Mouse (Mus musculus) MEL (cell line): Measurements from ENCODE around the gene Pcbp2. TPM values are rescaled to one million over a fixed set of nuclear protein-coding genes. Genes with fewer than 3 reads are reported as not detected.

Experiments
- DNase-seq: peaks from one replicate; pipeline ENCODE4 v3.0.0; 2011; ENCODE audit warnings: low read depth, low spot score
- H3K27ac ChIP-seq: 2 replicates; pipeline ENCODE4 v1.5.1; 2012; ENCODE audit warnings: low read depth, mild to moderate bottlenecking, control low read depth, low read length, moderate library complexity; ENCODE audit not compliant: control insufficient read depth
- H3K27me3 ChIP-seq, 2 experiments: fragments of 150-350 bp in 1 of 2; sonication (generic) in 1 of 2; 2 replicates each; pipeline ENCODE4 v1.6.1; 2012; ENCODE audit warnings: low read length in 2 of 2, mild to moderate bottlenecking in 2 of 2, improper control_type of control experiment in 1 of 2, moderate library complexity in 1 of 2; ENCODE audit not compliant: insufficient read depth in 2 of 2, control insufficient read depth in 1 of 2
- H3K36me3 ChIP-seq, 2 experiments: 2 replicates each; pipeline ENCODE4 v1.6.1; 2012 to 2014; ENCODE audit warnings: low read length in 2 of 2, improper control_type of control experiment in 1 of 2, inconsistent platforms in 1 of 2, mild to moderate bottlenecking in 1 of 2; ENCODE audit not compliant: insufficient read depth in 2 of 2, control insufficient read depth in 1 of 2
- H3K4me1 ChIP-seq, 2 experiments: fragments of 150-350 bp in 1 of 2; sonication (generic) in 1 of 2; 2 replicates each; pipeline ENCODE4 v1.6.1; 2012; ENCODE audit warnings: low read length in 2 of 2, improper control_type of control experiment in 1 of 2, mild to moderate bottlenecking in 1 of 2; ENCODE audit not compliant: insufficient read depth in 2 of 2, control insufficient read depth in 1 of 2
- H3K4me3 ChIP-seq, 2 experiments: fragments of 150-350 bp in 1 of 2; sonication (generic) in 1 of 2; 2 replicates each; pipeline ENCODE4 v1.5.1; 2012; ENCODE audit warnings: low read depth in 2 of 2, low read length in 2 of 2, mild to moderate bottlenecking in 2 of 2, moderate library complexity in 2 of 2, control low read depth in 1 of 2, improper control_type of control experiment in 1 of 2; ENCODE audit not compliant: control insufficient read depth in 1 of 2, insufficient read depth in 1 of 2
- H3K79me2 ChIP-seq: 2 replicates; pipeline ENCODE4 v1.6.1; 2012; ENCODE audit warnings: mild to moderate bottlenecking, low read length, moderate library complexity; ENCODE audit not compliant: control insufficient read depth, poor library complexity, insufficient read depth
- H3K9ac ChIP-seq: 2 replicates; pipeline ENCODE4 v1.6.1; 2012; ENCODE audit warnings: low read depth, mild to moderate bottlenecking, control low read depth, low read length, moderate library complexity; ENCODE audit not compliant: control insufficient read depth, poor library complexity, severe bottlenecking
- H3K9me3 ChIP-seq: fragments of 150-350 bp; sonication (generic); replicated peaks from 2 replicates; pipeline ENCODE4 v1.6.1; 2012; ENCODE audit warnings: mild to moderate bottlenecking, low read length, improper control_type of control experiment, moderate library complexity; ENCODE audit not compliant: insufficient read depth
- CTCF ChIP-seq, 3 experiments: IDR thresholded peaks in 2 of 3; conservative IDR thresholded peaks in 1 of 3; 2 replicates each; pipeline ENCODE4 v1.5.1; 2011 to 2012; ENCODE audit warnings: low read length in 3 of 3, low read depth in 2 of 3, mild to moderate bottlenecking in 2 of 3, improper control_type of control experiment in 1 of 3, inconsistent platforms in 1 of 3, mixed read lengths in 1 of 3, moderate library complexity in 1 of 3; ENCODE audit not compliant: control insufficient read depth in 1 of 3, insufficient read depth in 1 of 3, poor library complexity in 1 of 3, severe bottlenecking in 1 of 3
- ELF1 ChIP-seq: IDR thresholded peaks from 2 replicates; pipeline ENCODE4 v1.6.1; 2014; ENCODE audit warnings: low read depth, mild to moderate bottlenecking, inconsistent platforms, low read length, improper control_type of control experiment, moderate library complexity
- GATA1 ChIP-seq: IDR thresholded peaks from 2 replicates; pipeline ENCODE4 v1.6.1; 2011; ENCODE audit warnings: low read depth, low read length, improper control_type of control experiment
- KAT2A ChIP-seq: conservative IDR thresholded peaks from 2 replicates; pipeline ENCODE4 v1.6.1; 2012; ENCODE audit warnings: low read depth, low read length, improper control_type of control experiment, inconsistent platforms
- MAFK ChIP-seq: IDR thresholded peaks from 2 replicates; pipeline ENCODE4 v1.6.1; 2011; ENCODE audit warnings: low read depth, mild to moderate bottlenecking, low read length, improper control_type of control experiment, borderline replicate concordance
- MAZ ChIP-seq: IDR thresholded peaks from 2 replicates; pipeline ENCODE4 v1.6.1; 2012; ENCODE audit warnings: low read depth, mild to moderate bottlenecking, inconsistent platforms, low read length, improper control_type of control experiment
- MXI1 ChIP-seq: IDR thresholded peaks from 2 replicates; pipeline ENCODE4 v1.6.1; 2011; ENCODE audit warnings: mild to moderate bottlenecking, low read depth, low read length, improper control_type of control experiment
- RAD21 ChIP-seq: IDR thresholded peaks from 2 replicates; pipeline ENCODE4 v1.6.1; 2011; ENCODE audit warnings: mild to moderate bottlenecking, low read depth, low read length, improper control_type of control experiment
- SIN3A ChIP-seq: IDR thresholded peaks from 2 replicates; pipeline ENCODE4 v1.6.1; 2012; ENCODE audit warnings: low read length, improper control_type of control experiment, inconsistent platforms
- SMC3 ChIP-seq: IDR thresholded peaks from 2 replicates; pipeline ENCODE4 v1.6.1; 2011; ENCODE audit warnings: low read depth, low read length, improper control_type of control experiment
- ZC3H11A ChIP-seq: IDR thresholded peaks from 2 replicates; pipeline ENCODE4 v1.6.1; 2012; ENCODE audit warnings: low read depth, mild to moderate bottlenecking, inconsistent platforms, low read length, improper control_type of control experiment
- ZNF384 ChIP-seq: IDR thresholded peaks from 2 replicates; pipeline ENCODE4 v1.6.1; 2012; ENCODE audit warnings: low read depth, mild to moderate bottlenecking, inconsistent platforms, low read length, improper control_type of control experiment
- polyA plus RNA-seq, 2 experiments: library from polyadenylated mRNA; stranded (reverse) in 1 of 2; unstranded in 1 of 2; fragments of >175 nt in 1 of 2; fragments of >200 nt in 1 of 2; gene quantifications; 2 replicates each; pipeline versions ENCODE4 v1.2.1 to v1.2.4; 2012; ENCODE audit warnings: low replicate concordance in 2 of 2, low read depth in 1 of 2; ENCODE audit not compliant: insufficient read length in 2 of 2, insufficient read depth in 1 of 2, missing spikeins in 1 of 2
- total RNA-seq: library from RNA; depleted of rRNA; stranded (reverse); fragments of 300-350 nt; gene quantifications from 2 replicates; pipeline ENCODE4 v1.2.3, GENCODE M21; 2012

Gene Pcbp2
- total and polyA plus RNA-seq, 3 experiments = 359 to 2,091 (median 977) TPM

GRCm38 (mm10) chr15:102450928-102451327 lies 19.4 kb upstream of the Pcbp2 start:
- Histone ChIP-seq H3K9me3 (no peaks in the 10 kb centered on the region), H3K79me2 (no peaks in the 10 kb centered on the region; the same call in 1 of the 2 replicates), H3K27me3 (no peaks in the 10 kb centered on the region), H3K36me3 (peaks cover 0 to 6% of the 10 kb centered on the region in 2 experiments; a peak in 1 of 4 replicates), H3K9ac (no peak overlapping the region), H3K4me3 (no peak overlapping the region), H3K27ac (no peak overlapping the region), H3K4me1 (peaks cover 2 to 16% of the 10 kb centered on the region in 2 experiments; a peak in 3 of 4 replicates)
- no peak for DNase-seq
- TF ChIP-seq MAFK (peak; percentile 71), MXI1 (no peak)

GRCm38 (mm10) chr15:102451666-102452430 lies 18.5 kb upstream of the Pcbp2 start:
- Histone ChIP-seq H3K79me2 (no peaks in the 10 kb centered on the region; the same call in 1 of the 2 replicates), H3K27me3 (no peaks in the 10 kb centered on the region), H3K4me3 (no peak overlapping the region), H3K9ac (no peak overlapping the region), H3K27ac (no peak overlapping the region), H3K36me3 (peaks cover 0 to 3% of the 10 kb centered on the region in 2 experiments; a peak in 1 of 4 replicates), H3K9me3 (no peaks in the 10 kb centered on the region), H3K4me1 (peaks cover 0 to 13% of the 10 kb centered on the region in 2 experiments; a peak in 2 of 4 replicates)
- no peak for DNase-seq
- TF ChIP-seq ELF1 (no peak), KAT2A (no peak), MAZ (no peak)

- Histone ChIP-seq H3K27me3 (no peaks in the 10 kb centered on the region), H3K4me3 (no peak overlapping the region), H3K27ac (no peak overlapping the region), H3K36me3 (peaks cover 0 to 21% of the 10 kb centered on the region in 2 experiments; a peak in 2 of 4 replicates), H3K9me3 (no peaks in the 10 kb centered on the region), H3K4me1 (peaks cover 5 to 32% of the 10 kb centered on the region in 2 experiments)
- DNase-seq = peak; percentile 78
- peak; percentile 46 for TF ChIP-seq RAD21
- TF ChIP-seq GATA1 = no peak
- TF ChIP-seq SIN3A = no peak; the same call in 1 of the 2 replicates
- peak; percentile 47 for TF ChIP-seq ZC3H11A
- peak; percentile 77 for TF ChIP-seq SMC3
- 0 out of 2 replicates have a peak, but pooled peaks have one; percentile 12 for TF ChIP-seq ZNF384
- TF ChIP-seq CTCF (IDR thresholded peaks at IDR 0.05 in 2 of 3, conservative IDR thresholded peaks at IDR 0.05 in 1 of 3; ENCODE audit: control insufficient read depth in 1 of 3, insufficient read depth in 1 of 3, low read depth in 2 of 3, low read length in 3 of 3, poor library complexity in 1 of 3, severe bottlenecking in 1 of 3) = peak; percentile 90 to 100 (median 93)
- TF ChIP-seq, all 39 proteins: peak for 5
- H3K9ac ChIP-seq = no peak overlapping the region
- H3K79me2 ChIP-seq = peaks cover 2% of the 10 kb centered on the region; the same call in 1 of the 2 replicates
Observed at GRCm38 (mm10) chr15:102455993-102456392, 14.3 kb upstream of the Pcbp2 start.
